Mouse (Mus musculus) liver, embryonic 14.5 days (tissue): ENCODE measurements around the gene Galnt10. TPM values are rescaled to one million over a fixed set of nuclear protein-coding genes. Genes with fewer than 3 reads are reported as not detected.

Experiments
- ATAC-seq: fragments of 200-750 bp; cut with Nextera tagmentation; 2 replicates; pipeline ENCODE4 v1.8.0; 2017; ENCODE audit warnings: moderate number of reproducible peaks, mild to moderate bottlenecking, moderate library complexity; ENCODE audit not compliant: insufficient read depth
- DNase-seq, 3 experiments: peaks; one replicate each; pipeline ENCODE4 v3.0.0-alpha.2; 2012 to 2013; ENCODE audit warnings: low read depth in 3 of 3, low spot score in 3 of 3
- H3K27ac ChIP-seq: fragments of 300-500 bp; sonication (generic); 2 replicates; pipeline ENCODE4 v1.5.1; 2014; ENCODE audit warnings: moderate library complexity, mild to moderate bottlenecking, control low read depth, inconsistent platforms
- H3K27me3 ChIP-seq: fragments of 300-500 bp; sonication (generic); 2 replicates; pipeline ENCODE4 v1.6.1; 2014; ENCODE audit warnings: mild to moderate bottlenecking, low read length, moderate library complexity; ENCODE audit not compliant: control insufficient read depth, insufficient read depth
- H3K36me3 ChIP-seq: fragments of 300-500 bp; sonication (generic); replicated peaks from 2 replicates; pipeline ENCODE4 v1.6.1; 2014; ENCODE audit warnings: low read depth; ENCODE audit not compliant: control insufficient read depth, insufficient read depth
- H3K4me1 ChIP-seq, 2 experiments: fragments of 200-500 bp in 1 of 2; fragments of 300-500 bp in 1 of 2; sonication (generic) in 1 of 2; replicated peaks; 2 replicates each; pipeline ENCODE4 v1.6.1; 2012 to 2014; ENCODE audit warnings: antibody characterized with exemption in 1 of 2, inconsistent platforms in 1 of 2, low read length in 1 of 2; ENCODE audit not compliant: control insufficient read depth in 2 of 2, insufficient read depth in 2 of 2
- H3K4me2 ChIP-seq: fragments of 300-500 bp; sonication (generic); 2 replicates; pipeline ENCODE4 v1.6.1; 2014; ENCODE audit warnings: low read depth, mild to moderate bottlenecking, control low read depth, moderate library complexity
- H3K4me3 ChIP-seq, 2 experiments: fragments of 200-500 bp in 1 of 2; fragments of 300-500 bp in 1 of 2; sonication (generic) in 1 of 2; 2 replicates each; pipeline ENCODE4 v1.5.1; 2012 to 2014; ENCODE audit warnings: low read depth in 2 of 2, low read length in 2 of 2, mild to moderate bottlenecking in 2 of 2, control low read depth in 1 of 2, inconsistent platforms in 1 of 2, moderate library complexity in 1 of 2; ENCODE audit not compliant: insufficient read depth in 1 of 2
- H3K9ac ChIP-seq: fragments of 300-500 bp; sonication (generic); replicated peaks from 2 replicates; pipeline ENCODE4 v1.6.1; 2014; ENCODE audit warnings: mild to moderate bottlenecking, control low read depth, moderate library complexity
- H3K9me3 ChIP-seq: fragments of 300-500 bp; sonication (generic); 2 replicates; pipeline ENCODE4 v1.6.1; 2016; ENCODE audit warnings: low read length, mixed read lengths; ENCODE audit not compliant: control insufficient read depth
- CTCF ChIP-seq: IDR thresholded peaks from 2 replicates; pipeline ENCODE4 v1.5.1; 2016; ENCODE audit warnings: antibody characterized with exemption, low read depth, control low read depth
- EP300 ChIP-seq: IDR thresholded peaks from 2 replicates; pipeline ENCODE4 v1.6.1; 2016; ENCODE audit warnings: antibody characterized with exemption, low read depth
- WGBS: fragments of 180-500 bp; shearing (Covaris S2); extraction: QIAGEN DNeasy Blood & Tissue Kit; methylation state at CpG from one replicate; pipeline ENCODE4 v1.1.7; 2014; ENCODE audit not compliant: insufficient replicate concordance; 5-methylcytosine and 5-hydroxymethylcytosine counted together
- polyA plus RNA-seq, 2 experiments: library from polyadenylated mRNA; depleted of rRNA in 1 of 2; stranded (reverse) in 1 of 2; unstranded in 1 of 2; fragments of >200 nt; fragmentation: Nextera tagmentation in 1 of 2; extraction: Ambion mirVana in 1 of 2; gene quantifications; 2 replicates each; pipeline versions ENCODE4 v1.2.1 to v1.2.3; 2012 to 2014

Galnt10 gene
- polyA plus RNA-seq, 2 experiments = 13.1 to 13.9 TPM

DNA sequence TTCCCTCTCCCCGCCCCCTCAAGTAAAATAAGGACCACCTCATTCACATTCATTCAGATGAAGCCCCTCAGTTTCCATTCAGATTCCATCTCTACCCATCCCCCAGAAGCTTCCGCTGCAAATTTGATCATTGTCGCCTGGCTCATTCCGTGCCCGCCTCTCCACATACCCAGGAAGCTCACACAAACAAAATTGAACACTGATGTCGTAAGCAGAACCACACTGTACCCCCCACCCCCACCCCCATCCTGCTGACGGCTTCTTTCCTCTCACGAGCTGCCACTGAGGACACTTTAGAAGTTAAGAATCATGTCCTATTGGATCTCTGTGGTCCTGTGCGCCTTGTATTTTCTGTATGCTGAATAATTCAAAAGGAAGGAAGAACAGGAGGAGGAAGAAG, 30.0 kb upstream of the Galnt10 start:
- Histone ChIP-seq H3K9me3 (no peaks in the 10 kb centered on the region), H3K4me3 (no peak overlapping the region), H3K9ac (no peak overlapping the region), H3K4me2 (no peak overlapping the region), H3K27me3 (0 out of 2 replicates have a peak, but pooled peaks cover 2% of the 10 kb centered on the region), H3K36me3 (no peaks in the 10 kb centered on the region), H3K4me1 (no peaks in the 10 kb centered on the region; a peak in 1 of 4 replicates), H3K27ac (no peak overlapping the region)
- no peak for ATAC-seq
- DNase-seq = no peak
- TF ChIP-seq EP300 = no peak
- 38% methylated on average over 9 of the region's 9 CpGs for WGBS

- TF ChIP-seq EP300 (no peak), CTCF (no peak)
- H3K9ac ChIP-seq = no peak overlapping the region
- H3K4me3 ChIP-seq = no peak overlapping the region
- DNase-seq (no peak), ATAC-seq (no peak)
- H3K27me3 ChIP-seq = 0 out of 2 replicates have a peak, but pooled peaks cover 2% of the 10 kb centered on the region
- no peak overlapping the region for H3K4me2 ChIP-seq
- H3K27ac ChIP-seq = no peak overlapping the region
- H3K4me1 ChIP-seq = no peaks in the 10 kb centered on the region; a peak in 1 of 4 replicates
- H3K9me3 ChIP-seq = no peaks in the 10 kb centered on the region
- H3K36me3 ChIP-seq = no peaks in the 10 kb centered on the region
- WGBS = 42% methylated on average over 13 of the region's 13 CpGs
These were observed 29.4 kb upstream of the Galnt10 start for GRCm38 (mm10) chr11:57615871-57616270.

GRCm38 (mm10) chr11:57617526-57618264, 27.5 kb upstream of the Galnt10 start:
- TF ChIP-seq CTCF (peak; percentile 79), EP300 (no peak)
- WGBS = 25% methylated on average over 15 of the region's 15 CpGs
- H3K4me1 ChIP-seq = no peaks in the 10 kb centered on the region; a peak in 1 of 4 replicates
- H3K4me2 ChIP-seq = no peak overlapping the region
- H3K27ac ChIP-seq = no peak overlapping the region
- ATAC-seq (no peak), DNase-seq (peak; percentile 20 to 35 (median 34))
- H3K4me3 ChIP-seq = no peak overlapping the region
- no peaks in the 10 kb centered on the region for H3K9me3 ChIP-seq
- no peak overlapping the region for H3K9ac ChIP-seq
- 0 out of 2 replicates have a peak, but pooled peaks cover 2% of the 10 kb centered on the region for H3K27me3 ChIP-seq
- no peaks in the 10 kb centered on the region for H3K36me3 ChIP-seq

GRCm38 (mm10) chr11:57621472-57621871, 23.8 kb upstream of the Galnt10 start:
- no peak overlapping the region for H3K4me2 ChIP-seq
- no peaks in the 10 kb centered on the region for H3K36me3 ChIP-seq
- no peak for DNase-seq
- WGBS = 59% methylated on average over 3 of the region's 3 CpGs
- H3K4me3 ChIP-seq = no peak overlapping the region
- H3K4me1 ChIP-seq = peaks cover 22 to 27% of the 10 kb centered on the region in 2 experiments
- no peak overlapping the region for H3K9ac ChIP-seq
- no peak for TF ChIP-seq CTCF
- no peak for TF ChIP-seq EP300
- H3K27me3 ChIP-seq = 0 out of 2 replicates have a peak, but pooled peaks cover 2% of the 10 kb centered on the region
- H3K9me3 ChIP-seq = no peaks in the 10 kb centered on the region
- no peak overlapping the region for H3K27ac ChIP-seq
- no peak for ATAC-seq

GRCm38 (mm10) chr11:57621876-57622275, 23.4 kb upstream of the Galnt10 start:
- Histone ChIP-seq H3K27ac (no peak overlapping the region), H3K4me1 (peaks cover 22 to 27% of the 10 kb centered on the region in 2 experiments), H3K4me3 (no peak overlapping the region), H3K9me3 (no peaks in the 10 kb centered on the region), H3K9ac (no peak overlapping the region), H3K27me3 (0 out of 2 replicates have a peak, but pooled peaks cover 2% of the 10 kb centered on the region), H3K36me3 (no peaks in the 10 kb centered on the region), H3K4me2 (no peak overlapping the region)
- DNase-seq = no peak
- ATAC-seq = no peak
- TF ChIP-seq EP300 (no peak), CTCF (no peak)
